Mouse (Mus musculus) midbrain, postnatal 0 days (tissue): ENCODE measurements around the gene Acp5. TPM values are rescaled to one million over a fixed set of nuclear protein-coding genes. Genes with fewer than 3 reads are reported as not detected.

Source experiments
- ATAC-seq: fragments of 200-750 bp; cut with Nextera tagmentation; 2 replicates; pipeline ENCODE4 v1.8.0; 2017; ENCODE audit warnings: moderate number of reproducible peaks, mild to moderate bottlenecking, moderate TSS enrichment, moderate library complexity; ENCODE audit not compliant: low FRiP score
- DNase-seq: peaks from one replicate; pipeline ENCODE4 v3.0.0-alpha.2; 2015; ENCODE audit warnings: low spot score
- H3K27ac ChIP-seq: fragments of 300-500 bp; sonication (generic); 2 replicates; pipeline ENCODE4 v1.5.1; 2014; ENCODE audit warnings: low read depth, mild to moderate bottlenecking, low read length, mixed read lengths
- H3K27me3 ChIP-seq: fragments of 300-500 bp; sonication (generic); 2 replicates; pipeline ENCODE4 v1.6.1; 2014; ENCODE audit warnings: low read length, control low read depth, mixed read lengths; ENCODE audit not compliant: insufficient read depth
- H3K36me3 ChIP-seq: fragments of 300-500 bp; sonication (generic); 2 replicates; pipeline ENCODE4 v1.6.1; 2014; ENCODE audit warnings: low read length, control low read depth, mixed read lengths; ENCODE audit not compliant: insufficient read depth
- H3K4me1 ChIP-seq: fragments of 300-500 bp; sonication (generic); 2 replicates; pipeline ENCODE4 v1.6.1; 2014; ENCODE audit warnings: mild to moderate bottlenecking, control low read depth, antibody characterized with exemption, low read length, mixed read lengths; ENCODE audit not compliant: insufficient read depth
- H3K4me2 ChIP-seq: fragments of 300-500 bp; sonication (generic); 2 replicates; pipeline ENCODE4 v1.6.1; 2014; ENCODE audit warnings: low read depth, mild to moderate bottlenecking, low read length, mixed read lengths; ENCODE audit not compliant: poor library complexity, severe bottlenecking
- H3K4me3 ChIP-seq: fragments of 300-500 bp; sonication (generic); 2 replicates; pipeline ENCODE4 v1.5.1; 2014; ENCODE audit warnings: low read depth, mild to moderate bottlenecking, low read length, moderate library complexity
- H3K9ac ChIP-seq: fragments of 300-500 bp; sonication (generic); replicated peaks from 2 replicates; pipeline ENCODE4 v1.6.1; 2014; ENCODE audit warnings: mild to moderate bottlenecking, low read length, moderate library complexity, mixed read lengths; ENCODE audit not compliant: poor library complexity, severe bottlenecking
- H3K9me3 ChIP-seq: fragments of 300-500 bp; sonication (generic); 2 replicates; pipeline ENCODE4 v1.6.1; 2016; ENCODE audit warnings: low read length, control low read depth
- CTCF ChIP-seq: IDR thresholded peaks from 2 replicates; pipeline ENCODE4 v1.5.1; 2016; ENCODE audit warnings: antibody characterized with exemption, mild to moderate bottlenecking
- WGBS: fragments of 180-500 bp; shearing (Covaris S2); extraction: QIAGEN DNeasy Blood & Tissue Kit; methylation state at CpG from one replicate; pipeline ENCODE4 v1.1.7; 2014; 5-methylcytosine and 5-hydroxymethylcytosine counted together
- polyA plus RNA-seq: library from polyadenylated mRNA; unstranded; fragments of >200 nt; fragmentation: Nextera tagmentation; extraction: Ambion mirVana; gene quantifications from 2 replicates; pipeline ENCODE4 v1.2.1, GENCODE M21; 2015
- total RNA-seq: library from RNA; depleted of rRNA; stranded (reverse); fragments of >200 nt; gene quantifications from 2 replicates; pipeline ENCODE4 v1.2.3, GENCODE M21; 2014

Gene Acp5
- total and polyA plus RNA-seq, 2 experiments from 2014 or later, result 0.47 to 2.9 TPM

- ATAC-seq (no peak), DNase-seq (no peak)
- Histone ChIP-seq H3K4me2 (no peak overlapping the region), H3K4me3 (no peak overlapping the region), H3K36me3 (no peaks in the 10 kb centered on the region), H3K4me1 (no peaks in the 10 kb centered on the region), H3K27me3 (no peaks in the 10 kb centered on the region), H3K9ac (no peak overlapping the region), H3K9me3 (no peaks in the 10 kb centered on the region), H3K27ac (no peak overlapping the region)
- 85% methylated on average over 7 of the region's 8 CpGs for WGBS
- TF ChIP-seq CTCF, result no peak
Measured at GRCm38 (mm10) chr9:22144304-22144965, 8.9 kb upstream of the Acp5 start.

DNA sequence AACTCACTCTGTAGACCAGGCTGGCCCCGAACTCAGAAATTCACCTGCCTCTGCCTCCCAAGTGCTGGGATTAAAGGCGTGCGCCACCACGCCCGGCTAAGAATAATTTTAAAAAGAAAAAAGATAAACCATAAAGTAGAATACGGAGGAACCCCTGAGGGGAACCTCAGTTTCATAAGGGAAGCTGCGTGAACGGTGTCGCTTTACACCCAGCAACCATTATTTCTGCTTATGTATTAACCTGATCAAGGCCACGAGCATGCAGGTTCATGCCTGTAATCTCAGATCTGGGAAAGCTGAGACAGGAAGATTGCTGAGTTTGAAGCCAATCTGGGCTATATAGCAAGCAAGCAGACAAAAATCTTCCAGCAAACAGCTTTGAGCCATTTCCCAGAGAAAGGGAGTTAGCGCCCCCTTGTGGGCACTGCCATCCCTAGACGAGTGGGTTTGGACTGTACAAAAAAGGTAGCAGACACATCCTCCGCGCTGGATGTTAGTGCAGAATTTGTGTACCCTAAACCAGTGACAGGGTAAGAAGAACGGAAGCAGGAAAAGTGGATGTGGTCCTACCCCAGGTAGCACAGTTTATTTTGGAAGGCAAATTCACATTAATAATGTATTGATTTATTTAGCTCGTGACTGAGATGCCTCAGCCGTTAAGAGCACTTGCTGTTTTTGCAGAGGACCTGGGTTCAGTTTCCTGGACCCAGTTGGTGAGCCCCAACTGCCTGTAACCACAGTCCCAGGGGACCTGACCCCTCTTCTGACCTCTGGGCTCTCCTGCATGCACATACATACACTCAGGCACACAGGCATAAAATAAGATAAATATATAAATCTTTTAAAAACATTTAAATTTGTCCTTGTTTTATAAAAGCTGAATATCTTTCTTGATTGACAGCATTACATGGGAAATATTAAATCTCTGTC lies 7.9 kb upstream of the Acp5 start:
- H3K4me3 ChIP-seq, result no peak overlapping the region
- H3K27ac ChIP-seq, result no peak overlapping the region
- H3K4me2 ChIP-seq, result no peak overlapping the region
- no peaks in the 10 kb centered on the region for H3K9me3 ChIP-seq
- H3K36me3 ChIP-seq, result no peaks in the 10 kb centered on the region
- peak; percentile 93 for TF ChIP-seq CTCF
- 50% methylated on average over 17 of the region's 17 CpGs for WGBS
- DNase-seq (peak; percentile 88), ATAC-seq (no peak)
- no peaks in the 10 kb centered on the region for H3K27me3 ChIP-seq
- H3K9ac ChIP-seq, result no peak overlapping the region
- no peaks in the 10 kb centered on the region for H3K4me1 ChIP-seq

DNA sequence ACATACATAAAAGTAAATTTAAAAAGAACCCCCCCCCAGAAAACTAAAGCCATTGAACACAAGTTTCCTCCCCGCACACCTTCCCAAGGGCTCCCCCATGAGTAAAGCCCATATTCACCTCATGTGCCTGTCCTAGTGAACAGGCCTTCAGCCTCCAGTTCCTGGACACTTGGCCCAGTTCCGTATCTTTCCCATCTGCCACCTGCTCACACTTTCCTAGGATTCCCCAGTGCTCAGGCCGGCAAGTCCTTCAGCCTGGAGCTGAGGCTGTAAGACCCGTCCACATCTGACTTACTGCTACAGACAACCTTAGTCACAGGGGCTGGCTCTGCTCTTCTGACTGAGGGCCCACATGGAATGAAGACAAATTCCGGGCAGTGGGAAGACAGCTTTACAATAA lies 4.2 kb upstream of the Acp5 start:
- Histone ChIP-seq H3K27ac (no peak overlapping the region), H3K36me3 (no peaks in the 10 kb centered on the region), H3K4me1 (no peaks in the 10 kb centered on the region), H3K27me3 (no peaks in the 10 kb centered on the region), H3K9me3 (no peaks in the 10 kb centered on the region), H3K9ac (no peak overlapping the region), H3K4me3 (no peak overlapping the region), H3K4me2 (no peak overlapping the region)
- WGBS, result 89% methylated on average over 5 of the region's 5 CpGs
- ATAC-seq (no peak), DNase-seq (no peak)
- TF ChIP-seq CTCF, result no peak

GRCm38 (mm10) chr9:22138480-22138879 lies 3.0 kb upstream of the Acp5 start:
- H3K4me2 ChIP-seq, result no peak overlapping the region
- no peaks in the 10 kb centered on the region for H3K36me3 ChIP-seq
- H3K9ac ChIP-seq, result no peak overlapping the region
- 23% methylated on average over 2 of the region's 2 CpGs for WGBS
- H3K4me1 ChIP-seq, result no peaks in the 10 kb centered on the region
- no peak overlapping the region for H3K27ac ChIP-seq
- no peak for ATAC-seq
- no peak for DNase-seq
- no peak overlapping the region for H3K4me3 ChIP-seq
- TF ChIP-seq CTCF, result peak; percentile 90
- no peaks in the 10 kb centered on the region for H3K9me3 ChIP-seq
- no peaks in the 10 kb centered on the region for H3K27me3 ChIP-seq

DNA sequence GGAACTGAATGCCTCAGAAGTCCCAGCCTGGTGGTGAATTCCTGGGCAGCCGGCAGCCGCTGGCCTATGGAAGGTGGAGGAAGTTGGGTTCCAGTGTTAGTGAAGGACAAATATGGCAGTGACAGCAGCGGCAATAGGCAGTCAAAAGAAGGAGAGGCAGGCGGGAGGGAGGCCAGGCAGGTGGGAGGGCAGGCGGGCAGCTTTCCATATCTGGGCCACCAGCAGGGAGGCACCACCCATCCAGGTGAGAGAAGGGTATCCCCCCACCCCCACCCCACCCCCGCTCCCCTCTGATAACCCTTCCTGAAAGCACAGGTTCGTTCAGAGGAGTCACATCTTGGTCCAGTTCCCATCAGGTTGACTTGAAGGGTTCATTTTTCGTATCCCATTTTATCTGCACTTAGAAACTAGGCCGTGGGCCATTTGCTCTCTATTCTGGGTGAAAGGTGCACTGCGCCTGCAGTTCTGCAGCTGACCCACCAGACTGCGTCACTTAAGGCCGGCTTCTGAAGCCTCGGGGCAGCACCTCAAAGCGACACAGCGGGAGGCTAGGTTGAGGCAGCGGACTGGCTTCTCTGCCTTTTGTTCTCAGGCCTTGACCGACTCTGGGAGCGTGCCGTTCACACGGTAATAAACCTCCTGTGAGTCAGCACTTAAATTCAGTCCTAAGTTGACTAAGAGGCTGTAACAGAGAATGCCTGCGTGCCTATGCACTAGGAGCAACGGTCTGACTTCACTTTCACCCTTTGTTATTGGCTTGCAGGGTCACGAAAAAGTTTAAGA lies 1.4 kb upstream of the Acp5 start:
- no peaks in the 10 kb centered on the region for H3K4me1 ChIP-seq
- H3K4me3 ChIP-seq, result no peak overlapping the region
- no peak overlapping the region for H3K4me2 ChIP-seq
- 15% methylated on average over 23 of the region's 23 CpGs for WGBS
- H3K9me3 ChIP-seq, result no peaks in the 10 kb centered on the region
- H3K27me3 ChIP-seq, result peaks cover 8% of the 10 kb centered on the region
- ATAC-seq (no peak), DNase-seq (no peak)
- no peaks in the 10 kb centered on the region for H3K36me3 ChIP-seq
- TF ChIP-seq CTCF, result no peak
- no peak overlapping the region for H3K27ac ChIP-seq
- no peak overlapping the region for H3K9ac ChIP-seq
